Mouse (Mus musculus): ENCODE data around the gene Rcan3.
A peak's percentile ranks its signal among the peaks of the same experiment; 100 is the strongest.

Rcan3 gene

DNA sequence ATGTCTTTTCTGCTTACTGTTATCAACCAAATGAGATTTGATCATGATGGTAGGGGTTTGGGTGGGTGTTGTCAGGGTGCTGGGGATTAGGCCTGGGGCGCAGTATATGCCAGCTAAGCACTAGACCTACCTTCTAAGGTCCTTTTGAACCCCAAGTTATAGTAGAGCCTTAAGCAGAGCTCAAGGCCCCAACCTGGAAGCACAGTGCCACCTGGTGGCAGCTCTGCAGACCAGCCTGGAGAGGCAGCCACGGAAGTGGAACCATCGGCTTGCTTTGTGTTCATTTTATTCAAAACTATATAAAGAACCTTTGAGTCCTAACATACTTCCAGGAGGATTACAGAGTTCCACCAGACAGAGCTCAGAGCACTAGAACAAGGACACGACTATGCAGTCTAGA, 22.0 kb downstream of the Rcan3 start:
- peak; percentile 79 to 81 for DNase-seq

DNA sequence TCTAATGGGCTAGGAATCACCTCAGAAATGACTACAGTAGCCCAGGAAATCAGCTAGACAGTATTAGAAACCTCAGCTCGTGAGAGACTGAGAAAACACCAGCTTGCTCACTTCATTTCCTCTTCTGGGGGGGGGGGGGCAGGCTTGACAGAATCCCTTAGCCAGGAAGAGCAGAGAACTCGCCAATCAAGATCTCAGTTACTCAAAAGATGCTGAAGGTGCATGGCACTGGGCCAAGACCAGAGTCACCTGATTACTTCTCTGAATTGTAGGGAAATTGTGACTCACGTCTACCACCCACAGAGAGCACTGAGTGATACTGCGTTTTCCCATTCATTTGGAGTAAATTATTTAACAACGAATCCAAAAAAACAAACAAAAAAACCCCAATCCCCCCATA, 27.5 kb downstream of the Rcan3 start:
- peak; percentile 10 to 14 for DNase-seq

- no peak for DNase-seq
Observed at GRCm38 (mm10) chr4:135404916-135405315, 28.7 kb downstream of the Rcan3 start.

GRCm38 (mm10) chr4:135404048-135404447, 29.6 kb downstream of the Rcan3 start:
- DNase-seq = no peak

DNA sequence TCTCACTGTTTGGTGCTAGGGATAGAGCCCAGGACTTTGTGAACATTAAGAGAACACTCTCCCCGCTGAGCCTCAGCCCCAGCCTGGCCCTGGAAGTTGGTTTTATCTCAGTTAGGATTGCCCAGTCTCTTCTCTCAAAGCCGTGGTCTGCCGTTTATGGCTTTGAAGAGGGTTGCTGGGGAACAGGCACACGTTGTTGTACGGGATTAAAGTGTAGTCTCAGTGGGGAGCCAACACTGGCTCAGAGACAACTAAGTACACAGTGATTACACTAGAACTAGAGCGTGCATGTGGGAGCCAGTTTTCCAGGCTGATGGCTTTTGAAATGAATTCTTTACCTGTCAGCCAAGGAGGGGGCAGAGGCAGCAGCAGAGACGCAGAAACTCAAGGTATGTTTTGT, 31.8 kb downstream of the Rcan3 start:
- DNase-seq = no peak

DNA sequence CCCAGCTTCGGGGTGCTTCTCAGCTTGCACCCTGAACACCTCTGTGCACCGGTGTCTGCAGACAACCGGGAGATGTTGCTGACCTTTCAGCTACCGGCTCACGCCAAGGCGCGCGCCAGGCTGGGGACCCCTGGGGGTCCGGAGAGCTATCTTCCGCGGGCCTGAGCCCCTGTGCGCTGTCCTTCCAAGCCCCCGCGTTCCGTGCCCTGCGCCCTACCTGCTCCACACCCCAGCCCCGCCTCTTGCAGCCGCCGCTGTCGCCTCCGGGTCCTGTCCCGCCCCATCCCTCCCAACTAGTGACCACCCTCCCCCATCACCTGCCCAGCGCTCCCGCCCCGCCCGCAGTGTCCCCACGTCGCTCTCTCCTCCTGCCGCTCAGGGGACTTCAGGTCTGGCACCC, 35.7 kb downstream of the Rcan3 start, which contains the start of gene Ncmap:
TSS of gene Ncmap (minus strand) at position 237 of the 400 bp plus-strand sequence.
- DNase-seq = no peak

DNA sequence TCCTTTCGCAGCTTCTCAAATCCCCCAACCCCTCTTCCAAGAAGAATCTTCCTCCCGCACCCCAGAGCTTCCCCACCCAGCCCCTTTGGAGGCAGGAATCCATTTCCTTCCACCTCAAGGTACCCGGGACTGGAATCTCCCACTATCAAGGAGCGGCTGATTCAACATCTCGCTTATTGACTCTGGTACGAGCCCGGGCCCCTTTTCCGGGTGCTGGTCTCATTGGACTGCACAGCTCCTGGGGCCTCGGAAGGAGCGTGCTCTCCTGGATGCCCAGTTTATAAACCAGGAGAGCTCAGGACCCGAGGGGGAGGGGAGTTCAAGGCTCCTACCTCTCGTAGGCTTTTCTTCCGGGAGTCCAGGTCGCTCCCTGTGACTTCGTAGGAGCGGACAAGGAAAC, 36.1 kb downstream of the Rcan3 start:
- no peak for DNase-seq

DNA sequence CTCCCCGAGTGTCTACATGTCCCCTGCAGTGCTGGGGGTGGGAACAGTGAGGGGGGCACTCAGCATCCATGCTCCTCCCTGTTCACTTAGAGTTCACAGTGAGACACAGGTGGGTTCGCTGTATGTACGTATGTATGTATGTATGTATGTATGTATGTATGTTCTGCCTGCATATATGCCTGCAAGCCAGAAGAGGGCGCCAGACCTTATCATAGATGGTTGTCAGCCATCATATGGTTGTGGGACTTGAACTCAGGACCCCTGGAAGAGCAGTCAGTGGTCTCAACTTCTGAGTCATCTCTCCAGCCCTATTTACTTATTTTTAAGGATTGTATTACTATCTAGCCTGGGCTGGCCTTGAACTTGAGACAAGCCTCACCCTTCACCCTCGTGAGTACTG, 37.4 kb downstream of the Rcan3 start:
- no peak for DNase-seq

DNA sequence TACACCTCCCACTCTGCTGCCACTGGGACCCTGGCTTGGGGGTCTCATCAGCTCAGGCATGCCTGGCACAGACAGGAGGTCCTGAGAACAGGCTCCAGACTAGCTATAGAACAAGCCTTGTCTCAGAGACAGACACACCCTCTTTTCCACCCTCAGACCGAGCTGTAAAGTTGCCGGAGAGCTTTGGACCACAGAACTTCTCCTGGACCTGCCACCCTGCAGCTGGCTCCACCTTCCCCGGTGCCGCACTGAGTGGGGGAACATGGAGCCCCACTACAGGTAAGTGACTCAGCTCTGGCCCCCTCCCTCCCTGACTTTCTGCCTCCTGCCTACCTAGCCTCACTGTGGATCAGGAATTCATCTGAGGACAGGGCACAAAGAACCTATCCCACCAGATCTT, 38.3 kb downstream of the Rcan3 start:
- DNase-seq = no peak

DNA sequence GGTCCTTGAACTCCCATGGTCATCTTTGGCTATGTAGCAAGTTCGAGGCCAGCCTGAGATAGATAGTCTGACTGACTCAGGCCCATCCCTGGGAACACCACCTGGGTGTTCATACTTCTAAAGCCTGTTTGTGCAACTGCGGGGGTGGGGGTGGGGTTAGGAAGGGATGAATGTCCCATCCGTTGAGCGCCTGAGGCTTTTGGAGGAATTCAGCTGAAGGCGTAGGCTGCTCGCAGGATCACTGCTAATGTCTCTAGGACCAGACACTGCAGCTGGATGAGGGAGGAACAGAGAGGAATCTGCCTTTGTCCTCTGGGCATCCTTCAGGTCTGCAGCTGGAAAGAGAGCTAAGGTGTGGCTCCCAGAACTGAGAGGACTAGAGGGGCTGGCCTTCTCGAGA, 39.0 kb downstream of the Rcan3 start:
- no peak for DNase-seq

DNA sequence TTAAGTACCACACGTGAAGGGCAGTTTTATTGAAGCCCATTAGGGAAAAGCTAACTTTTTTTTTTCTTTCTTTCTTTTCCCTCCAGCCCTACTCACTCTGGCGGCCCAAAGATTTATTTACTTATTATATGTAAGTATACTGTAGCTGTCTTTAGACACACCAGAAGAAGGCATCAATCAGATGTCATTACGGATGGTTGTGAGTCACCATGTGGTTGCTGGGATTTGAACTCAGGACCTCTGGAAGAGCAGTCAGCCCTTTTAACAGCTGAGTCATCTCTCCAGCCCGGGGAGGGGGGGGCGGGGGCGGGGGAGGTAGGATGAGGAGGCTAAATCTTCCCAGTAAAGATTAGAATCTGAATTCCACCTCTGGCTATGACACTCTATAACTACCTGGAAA, 40.3 kb downstream of the Rcan3 start:
- no peak for DNase-seq

- DNase-seq = no peak
Observed at GRCm38 (mm10) chr4:135392801-135393200, 40.9 kb downstream of the Rcan3 start.

DNA sequence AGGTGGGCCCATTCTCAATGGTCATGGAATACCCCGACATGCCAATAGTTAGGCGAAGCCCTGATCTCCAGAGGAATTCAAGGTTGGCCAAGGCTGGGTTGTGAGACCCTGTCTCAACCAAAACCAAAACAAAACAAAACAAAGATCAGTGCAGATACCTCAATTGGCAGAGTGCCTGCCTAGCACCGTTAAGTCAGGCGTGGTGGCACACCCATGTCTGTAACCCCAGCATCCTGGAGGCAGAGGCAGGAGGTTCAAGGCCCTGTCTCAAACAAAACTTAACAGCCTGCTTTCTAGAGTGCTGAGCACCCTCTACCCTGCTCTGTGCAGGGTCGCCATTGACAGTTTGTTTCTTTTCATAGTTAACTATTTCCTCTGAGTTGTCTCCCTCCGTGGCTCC, 42.6 kb downstream of the Rcan3 start:
- no peak for DNase-seq

- DNase-seq = no peak
Observed at GRCm38 (mm10) chr4:135385614-135386013, 48.0 kb downstream of the Rcan3 start.

- DNase-seq = peak; percentile 75 to 78
Observed at GRCm38 (mm10) chr4:135382316-135382715, 51.3 kb downstream of the Rcan3 start.

- DNase-seq = no peak
Observed at GRCm38 (mm10) chr4:135381355-135381754, 52.3 kb downstream of the Rcan3 start.

- no peak for DNase-seq
Observed at GRCm38 (mm10) chr4:135377241-135377640, 56.4 kb downstream of the Rcan3 start.

GRCm38 (mm10) chr4:135375444-135375843, 58.2 kb downstream of the Rcan3 start:
- peak; percentile 24 to 34 for DNase-seq

- no peak for DNase-seq
Observed at GRCm38 (mm10) chr4:135373299-135373698, 60.4 kb downstream of the Rcan3 start.

DNA sequence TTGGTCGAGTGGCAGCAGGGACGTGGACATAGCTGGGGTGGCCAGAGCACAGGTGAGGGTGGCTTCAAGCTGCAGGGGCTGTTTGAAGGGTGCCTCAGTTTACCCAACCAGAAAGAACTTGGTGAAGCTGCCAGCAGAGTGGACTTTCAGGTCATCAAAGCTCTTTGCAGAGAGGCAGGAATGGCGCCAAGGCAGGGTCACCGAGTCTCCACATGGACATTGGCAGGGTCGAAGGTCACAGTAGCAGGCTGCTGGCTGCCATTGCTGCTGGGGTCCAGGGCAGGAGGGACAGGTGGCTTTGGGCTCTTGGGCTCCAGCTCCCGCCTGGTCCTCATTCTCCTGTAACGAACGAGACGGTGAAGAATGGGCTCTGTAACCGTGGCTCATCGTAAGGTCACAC, 63.3 kb downstream of the Rcan3 start:
- DNase-seq = no peak

- no peak for DNase-seq
Observed at GRCm38 (mm10) chr4:135362828-135363227, 70.8 kb downstream of the Rcan3 start.

Data from B cell, adult 2 months (primary cell).